Mouse (Mus musculus) limb, embryonic 14.5 days (tissue): ENCODE measurements at regions not wholly inside any gene's neighbourhood (a gene's known extent, or its start where the extent isn't known, plus 50 kb on each side); places are given as distances from the start of the nearest gene placed in this dataset.
A peak's percentile ranks its signal among the peaks of the same experiment; 100 is the strongest.
"Not testable (repeated sequence)": the region's sequence is repeated elsewhere in the genome, so short reads cannot be mapped to it uniquely, and the experiment has no call there.

Experiments
- ATAC-seq: fragments of 200-750 bp; cut with Nextera tagmentation; 2 replicates; pipeline ENCODE4 v1.8.0; 2017; ENCODE audit warnings: low read depth, moderate number of reproducible peaks, moderate TSS enrichment; ENCODE audit not compliant: low FRiP score
- DNase-seq: peaks from one replicate; pipeline ENCODE4 v3.0.0-alpha.2; 2015; ENCODE audit warnings: low spot score
- H3K27ac ChIP-seq: fragments of 300-500 bp; sonication (generic); replicated peaks from 2 replicates; pipeline ENCODE4 v1.5.1; 2014; ENCODE audit warnings: low read depth, mild to moderate bottlenecking, low read length, moderate library complexity, mixed read lengths
- H3K27me3 ChIP-seq: fragments of 300-500 bp; sonication (generic); 2 replicates; pipeline ENCODE4 v1.6.1; 2014; ENCODE audit warnings: low read length, mixed read lengths; ENCODE audit not compliant: control insufficient read depth, insufficient read depth
- H3K36me3 ChIP-seq: fragments of 300-500 bp; sonication (generic); 2 replicates; pipeline ENCODE4 v1.6.1; 2014; ENCODE audit warnings: mild to moderate bottlenecking, low read length, moderate library complexity, mixed read lengths; ENCODE audit not compliant: control insufficient read depth, insufficient read depth
- H3K4me1 ChIP-seq: fragments of 300-500 bp; sonication (generic); 2 replicates; pipeline ENCODE4 v1.6.1; 2014; ENCODE audit warnings: antibody characterized with exemption, low read length, mixed read lengths; ENCODE audit not compliant: control insufficient read depth, insufficient read depth
- H3K4me2 ChIP-seq: fragments of 300-500 bp; sonication (generic); replicated peaks from 2 replicates; pipeline ENCODE4 v1.6.1; 2014; ENCODE audit warnings: low read depth, mild to moderate bottlenecking, low read length, moderate library complexity; ENCODE audit not compliant: severe bottlenecking
- H3K4me3 ChIP-seq: fragments of 300-500 bp; sonication (generic); replicated peaks from 2 replicates; pipeline ENCODE4 v1.5.1; 2014; ENCODE audit warnings: low read length
- H3K9ac ChIP-seq: fragments of 300-500 bp; sonication (generic); 2 replicates; pipeline ENCODE4 v1.6.1; 2014; ENCODE audit warnings: mild to moderate bottlenecking, low read depth, low read length, moderate library complexity; ENCODE audit not compliant: severe bottlenecking
- H3K9me3 ChIP-seq: fragments of 300-500 bp; sonication (generic); 2 replicates; pipeline ENCODE4 v1.6.1; 2016; ENCODE audit warnings: low read length; ENCODE audit not compliant: control insufficient read depth
- POLR2A ChIP-seq: fragments of 200-500 bp; IDR thresholded peaks from 2 replicates; pipeline ENCODE4 v1.8.0; 2012; ENCODE audit warnings: inconsistent platforms, mild to moderate bottlenecking, moderate library complexity, borderline replicate concordance; ENCODE audit not compliant: insufficient read depth, insufficient read length; ENCODE audit errors: extremely low read depth
- WGBS: fragments of 180-500 bp; shearing (Covaris S2); extraction: QIAGEN DNeasy Blood & Tissue Kit; methylation state at CpG from one replicate; pipeline ENCODE4 v1.1.7; 2014; 5-methylcytosine and 5-hydroxymethylcytosine counted together

GRCm38 (mm10) chr4:4629251-4629650 lies 163.9 kb downstream of the Impad1 start:
- Histone ChIP-seq H3K4me3 (no peak overlapping the region), H3K4me1 (no peaks in the 10 kb centered on the region), H3K36me3 (no peaks in the 10 kb centered on the region), H3K27me3 (no peaks in the 10 kb centered on the region), H3K9me3 (no peaks in the 10 kb centered on the region), H3K27ac (no peak overlapping the region), H3K4me2 (no peak overlapping the region), H3K9ac (no peak overlapping the region)
- DNase-seq: peak; percentile 56
- no peak for ATAC-seq
- TF ChIP-seq POLR2A: no peak
- 12% methylated on average over 1 of the region's 1 CpGs for WGBS

- H3K9me3 ChIP-seq: no peaks in the 10 kb centered on the region
- 71% methylated on average over 3 of the region's 3 CpGs for WGBS
- TF ChIP-seq POLR2A: no peak
- ATAC-seq (no peak), DNase-seq (no peak)
- no peaks in the 10 kb centered on the region for H3K27me3 ChIP-seq
- H3K4me3 ChIP-seq: no peak overlapping the region
- no peak overlapping the region for H3K4me2 ChIP-seq
- no peak overlapping the region for H3K27ac ChIP-seq
- no peaks in the 10 kb centered on the region for H3K4me1 ChIP-seq
- H3K36me3 ChIP-seq: no peaks in the 10 kb centered on the region
- H3K9ac ChIP-seq: no peak overlapping the region
Observed at GRCm38 (mm10) chr4:4623840-4624239, 169.3 kb downstream of the Impad1 start.

GRCm38 (mm10) chr4:4620135-4620534 lies 173.0 kb downstream of the Impad1 start:
- not testable (repeated sequence) for H3K4me1 ChIP-seq, ATAC-seq, H3K27me3 ChIP-seq, H3K36me3 ChIP-seq, H3K9ac ChIP-seq, DNase-seq, H3K27ac ChIP-seq, H3K9me3 ChIP-seq, H3K4me2 ChIP-seq, H3K4me3 ChIP-seq
- 72% methylated on average over 1 of the region's 1 CpGs for WGBS

- ATAC-seq (no peak), DNase-seq (no peak)
- H3K9ac ChIP-seq: no peak overlapping the region
- H3K36me3 ChIP-seq: no peaks in the 10 kb centered on the region
- no peaks in the 10 kb centered on the region for H3K4me1 ChIP-seq
- no peak for TF ChIP-seq POLR2A
- no peak overlapping the region for H3K27ac ChIP-seq
- no peaks in the 10 kb centered on the region for H3K9me3 ChIP-seq
- no peak overlapping the region for H3K4me3 ChIP-seq
- no peak overlapping the region for H3K4me2 ChIP-seq
- no peaks in the 10 kb centered on the region for H3K27me3 ChIP-seq
Observed at GRCm38 (mm10) chr4:4614577-4614976, 178.6 kb downstream of the Impad1 start.
